Mouse (Mus musculus): ENCODE measurements at regions not wholly inside any gene's neighbourhood (a gene's known extent, or its start where the extent isn't known, plus 50 kb on each side); places are given as distances from the start of the nearest gene placed in this dataset.

DNA sequence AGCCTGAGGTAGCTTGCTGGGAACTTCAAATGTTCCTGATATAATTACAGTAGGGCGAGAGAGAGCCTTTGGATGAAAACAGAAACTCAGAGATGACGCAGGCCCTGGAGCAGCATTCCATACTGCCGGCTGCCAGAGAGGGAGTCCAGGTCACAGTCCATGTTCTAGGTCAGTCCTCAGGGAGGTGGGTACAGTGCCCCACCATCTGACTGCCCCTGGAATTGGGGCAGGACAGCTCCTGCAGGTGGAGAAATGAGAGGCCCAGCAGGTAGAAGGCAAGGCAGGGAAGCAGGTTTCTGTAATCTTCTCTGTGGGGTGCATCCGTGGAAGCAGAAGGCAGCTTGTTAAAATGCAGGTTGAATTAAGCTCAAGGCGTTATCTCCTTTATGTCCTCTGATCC, 94.5 kb upstream of the 4930596D02Rik start:
- Histone ChIP-seq H3K27ac (ENCODE audit: insufficient read depth, low read length) (no peak overlapping the region), H3K27me3 (ENCODE audit: control insufficient read depth, insufficient read depth, low read length) (no peaks in the 10 kb centered on the region), H3K4me1 (ENCODE audit: control insufficient read depth, insufficient read depth, low read length) (peaks cover 8% of the 10 kb centered on the region), H3K4me3 (replicated peaks; ENCODE audit: insufficient read depth, low read depth, low read length) (no peak overlapping the region)
- DNase-seq: peak; percentile 45 to 71
- TF ChIP-seq CTCF (IDR thresholded peaks at IDR 0.05; ENCODE audit: borderline replicate concordance, insufficient read depth, low read depth, low read length): no peak
- no peak for TF ChIP-seq POLR2A (IDR thresholded peaks at IDR 0.05; ENCODE audit: borderline replicate concordance, insufficient read depth, low read length)
- 17% methylated on average over 5 of the region's 5 CpGs for WGBS

DNA sequence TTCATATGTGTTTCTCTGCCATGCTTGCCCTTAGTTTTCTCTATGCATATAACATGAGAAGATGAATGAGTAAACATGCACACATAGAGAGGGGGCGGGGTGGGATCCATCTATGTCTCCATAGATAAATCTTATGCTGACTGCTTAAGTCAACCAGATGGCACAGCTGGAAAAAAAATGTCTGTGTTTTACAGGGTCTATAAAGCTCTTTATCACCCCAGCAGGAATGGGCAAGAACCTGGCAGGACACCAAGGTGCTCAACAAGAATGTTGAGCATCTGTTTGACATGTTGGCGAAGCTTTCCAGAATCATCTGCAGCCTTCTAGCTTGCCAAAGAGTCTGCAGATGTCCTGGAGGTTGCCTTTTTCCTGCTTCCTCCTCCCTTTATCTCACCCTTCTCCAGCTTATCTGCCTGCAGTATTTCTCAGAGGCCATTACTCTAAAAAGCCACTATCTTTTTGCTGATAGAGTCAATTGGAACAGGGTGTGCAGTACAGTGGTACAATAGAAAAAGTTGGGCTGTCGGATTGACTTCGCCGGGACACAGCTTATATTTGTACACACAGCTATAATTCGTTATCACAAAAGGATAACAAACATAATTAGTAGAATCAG, 73.0 kb upstream of the 4930596D02Rik start:
- Histone ChIP-seq H3K4me1 (ENCODE audit: control insufficient read depth, insufficient read depth, low read length) (no peaks in the 10 kb centered on the region), H3K27me3 (ENCODE audit: control insufficient read depth, insufficient read depth, low read length) (no peaks in the 10 kb centered on the region), H3K4me3 (replicated peaks; ENCODE audit: insufficient read depth, low read depth, low read length) (no peak overlapping the region), H3K27ac (ENCODE audit: insufficient read depth, low read length) (no peak overlapping the region)
- WGBS: 53% methylated on average over 6 of the region's 6 CpGs
- DNase-seq: no peak
- TF ChIP-seq CTCF (IDR thresholded peaks at IDR 0.05; ENCODE audit: borderline replicate concordance, insufficient read depth, low read depth, low read length) (no peak), POLR2A (IDR thresholded peaks at IDR 0.05; ENCODE audit: borderline replicate concordance, insufficient read depth, low read length) (no peak)

DNA sequence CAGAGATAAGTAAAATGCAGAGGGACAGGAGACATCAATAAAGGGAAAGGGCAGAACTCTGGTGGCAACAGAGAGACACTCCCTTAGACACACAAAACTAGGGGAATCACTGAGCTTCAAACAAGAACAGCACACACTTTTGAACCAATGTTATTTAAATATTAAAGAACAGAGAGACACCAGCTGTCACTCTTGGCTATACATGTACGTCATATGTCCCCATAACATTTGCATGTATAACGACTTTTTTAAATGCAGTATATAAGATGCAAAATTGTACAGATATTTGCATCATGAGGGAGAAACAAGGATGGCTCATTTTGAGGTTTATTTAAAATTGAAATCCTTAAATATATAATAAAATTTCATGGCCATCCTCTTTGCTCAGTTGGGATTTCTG, 62.5 kb upstream of the 4930596D02Rik start:
- WGBS: 36% methylated on average over 2 of the region's 2 CpGs

More for the DNA sequence above, 62.5 kb upstream of the 4930596D02Rik start:
- Histone ChIP-seq H3K4me3 (replicated peaks; ENCODE audit: insufficient read depth, low read depth, low read length) (no peak overlapping the region), H3K27me3 (ENCODE audit: control insufficient read depth, insufficient read depth, low read length) (no peaks in the 10 kb centered on the region), H3K4me1 (ENCODE audit: control insufficient read depth, insufficient read depth, low read length) (no peaks in the 10 kb centered on the region), H3K27ac (ENCODE audit: insufficient read depth, low read length) (no peak overlapping the region)
- TF ChIP-seq POLR2A (IDR thresholded peaks at IDR 0.05; ENCODE audit: borderline replicate concordance, insufficient read depth, low read length) (no peak), CTCF (IDR thresholded peaks at IDR 0.05; ENCODE audit: borderline replicate concordance, insufficient read depth, low read depth, low read length) (no peak)
- no peak for DNase-seq

All from cerebellum, adult 2 months (tissue).